Mouse (Mus musculus): ENCODE results near the gene Irf7.

DNA sequence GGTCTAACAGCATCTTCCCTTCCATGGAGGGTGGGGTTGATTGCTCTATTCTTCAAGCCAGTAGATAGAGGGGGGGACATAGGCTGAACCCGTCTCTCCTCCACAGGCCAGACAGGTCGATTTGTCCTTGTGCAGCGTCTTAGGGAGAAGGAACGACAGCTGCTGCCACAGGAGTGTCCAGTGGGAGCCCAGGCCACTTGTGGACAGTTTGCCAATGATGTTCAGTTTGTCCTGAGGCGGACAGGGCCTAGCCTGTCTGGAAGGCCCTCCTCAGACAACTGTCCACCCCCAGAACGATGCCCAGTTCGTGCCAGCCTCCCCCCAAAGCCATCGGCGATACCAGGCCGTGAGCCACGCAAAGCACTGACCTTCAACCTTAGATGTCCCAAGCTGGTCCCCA lies 49.4 kb downstream of the Irf7 start:
- TF ChIP-seq CTCF (IDR thresholded peaks at IDR 0.05; ENCODE audit: extremely low read depth, insufficient read depth, insufficient read length, insufficient replicate concordance): no peak
- no peak for TF ChIP-seq POLR2A (IDR thresholded peaks at IDR 0.05; ENCODE audit: low read depth, low read length)

Data from spleen, adult 2 months (tissue).